Mouse (Mus musculus) erythroblast, embryonic 14.5 days (primary cell): Measurements from ENCODE around the gene Ccdc40. TPM values are rescaled to one million over a fixed set of nuclear protein-coding genes. Genes with fewer than 3 reads are reported as not detected.

ENCODE experiments used
- H3K27me3 ChIP-seq: 2 replicates; pipeline ENCODE4 v1.6.1; 2012; ENCODE audit warnings: inconsistent platforms; ENCODE audit not compliant: control insufficient read depth
- H3K36me3 ChIP-seq: 2 replicates; pipeline ENCODE4 v1.6.1; 2012; ENCODE audit warnings: mild to moderate bottlenecking, inconsistent platforms; ENCODE audit not compliant: control insufficient read depth
- H3K4me1 ChIP-seq: 2 replicates; pipeline ENCODE4 v1.6.1; 2012; ENCODE audit warnings: inconsistent platforms; ENCODE audit not compliant: control insufficient read depth
- H3K4me3 ChIP-seq: replicated peaks from 2 replicates; pipeline ENCODE3; 2012; ENCODE audit warnings: moderate library complexity, mild to moderate bottlenecking, inconsistent platforms
- H3K9me3 ChIP-seq: 2 replicates; pipeline ENCODE4 v1.6.1; 2012; ENCODE audit warnings: low read length, inconsistent platforms, mixed read lengths; ENCODE audit not compliant: control insufficient read depth
- GATA1 ChIP-seq: IDR thresholded peaks from 2 replicates; pipeline ENCODE4 v1.6.1; 2012; ENCODE audit warnings: low read length, inconsistent platforms, mixed read lengths
- TAL1 ChIP-seq: IDR thresholded peaks from 3 replicates; pipeline ENCODE4 v1.6.1; 2012; ENCODE audit warnings: low read length, inconsistent platforms, mixed read lengths
- polyA plus RNA-seq: library from polyadenylated mRNA; stranded (reverse); fragments of >175 nt; gene quantifications from 2 replicates; pipeline ENCODE4 v1.2.3, GENCODE M21; 2012

Gene Ccdc40
- polyA plus RNA-seq, 1 experiment: 0.07 TPM

GRCm38 (mm10) chr11:119205738-119206137, 22.6 kb upstream of the Ccdc40 start:
- Histone ChIP-seq H3K36me3 (no peaks in the 10 kb centered on the region; the same call in 1 of the 2 replicates), H3K4me3 (no peak overlapping the region), H3K4me1 (peaks cover 3% of the 10 kb centered on the region; the same call in 1 of the 2 replicates), H3K9me3 (no peaks in the 10 kb centered on the region), H3K27me3 (no peaks in the 10 kb centered on the region)
- TF ChIP-seq TAL1 (no peak), GATA1 (no peak)

- H3K27me3 ChIP-seq: no peaks in the 10 kb centered on the region
- no peaks in the 10 kb centered on the region; the same call in 1 of the 2 replicates for H3K36me3 ChIP-seq
- peaks cover 3% of the 10 kb centered on the region; the same call in 1 of the 2 replicates for H3K4me1 ChIP-seq
- no peaks in the 10 kb centered on the region for H3K9me3 ChIP-seq
- H3K4me3 ChIP-seq: no peak overlapping the region
- no peak for TF ChIP-seq TAL1
- no peak for TF ChIP-seq GATA1
These were observed 21.8 kb upstream of the Ccdc40 start for GRCm38 (mm10) chr11:119206562-119206961.

DNA sequence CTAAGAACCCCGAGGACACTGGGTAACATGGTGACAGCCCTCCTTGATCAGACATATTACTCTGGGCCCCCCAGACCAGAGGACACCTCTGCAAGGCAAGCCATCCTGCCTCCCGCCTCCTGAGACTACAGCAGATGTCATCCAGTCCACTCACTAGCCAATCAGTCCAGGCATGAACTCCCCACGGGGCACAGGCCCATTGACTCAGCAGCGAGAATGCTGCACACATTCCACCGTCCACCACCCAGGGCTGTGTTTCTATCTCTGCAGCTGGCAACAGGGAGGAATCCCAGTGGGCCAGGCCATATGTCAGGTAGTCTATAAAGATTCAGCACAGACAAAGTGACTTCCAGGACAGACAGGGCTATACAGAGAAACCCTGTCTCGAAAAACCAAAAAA, 20.4 kb upstream of the Ccdc40 start:
- H3K36me3 ChIP-seq: no peaks in the 10 kb centered on the region; the same call in 1 of the 2 replicates
- peaks cover 3% of the 10 kb centered on the region; the same call in 1 of the 2 replicates for H3K4me1 ChIP-seq
- no peaks in the 10 kb centered on the region for H3K9me3 ChIP-seq
- no peaks in the 10 kb centered on the region for H3K27me3 ChIP-seq
- TF ChIP-seq GATA1 (no peak), TAL1 (no peak)
- no peak overlapping the region for H3K4me3 ChIP-seq

- Histone ChIP-seq H3K4me1 (no peaks in the 10 kb centered on the region), H3K9me3 (no peaks in the 10 kb centered on the region), H3K27me3 (no peaks in the 10 kb centered on the region), H3K4me3 (no peak overlapping the region), H3K36me3 (no peaks in the 10 kb centered on the region; the same call in 1 of the 2 replicates)
- TF ChIP-seq TAL1 (no peak), GATA1 (no peak)
These were observed 19.5 kb upstream of the Ccdc40 start for GRCm38 (mm10) chr11:119208870-119209370.

DNA sequence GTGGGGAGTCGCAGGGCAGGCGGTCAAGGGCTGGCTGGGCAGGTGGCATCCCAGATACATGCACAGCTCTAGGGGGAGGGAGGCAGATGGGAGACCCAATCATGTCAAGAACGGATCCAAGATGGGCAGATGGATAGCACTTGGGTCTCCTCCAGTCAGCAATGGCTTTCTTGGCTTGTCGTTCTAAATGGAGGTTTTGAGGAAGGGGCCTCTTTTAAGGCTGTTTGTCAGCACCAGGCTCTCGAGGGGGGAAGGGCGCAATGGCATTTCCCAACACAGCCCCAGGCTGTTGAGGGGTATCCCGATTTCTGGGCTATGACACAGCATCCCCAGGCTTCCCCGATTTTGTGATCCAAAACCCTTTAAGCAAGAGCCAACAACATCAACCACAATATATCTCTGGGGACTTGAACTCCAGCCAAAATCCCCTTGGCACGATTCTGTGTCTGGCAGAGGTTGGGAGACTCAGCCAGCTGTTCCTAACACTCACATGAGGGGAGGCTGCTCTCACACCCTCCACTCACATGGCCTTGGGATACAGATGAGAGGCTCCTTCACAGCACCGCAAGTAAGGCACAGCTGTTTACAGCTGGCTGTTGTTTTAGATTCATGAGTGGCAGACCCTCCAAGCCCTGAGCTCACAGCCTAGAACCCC, 18.9 kb upstream of the Ccdc40 start:
- no peaks in the 10 kb centered on the region for H3K27me3 ChIP-seq
- no peaks in the 10 kb centered on the region; the same call in 1 of the 2 replicates for H3K36me3 ChIP-seq
- H3K4me1 ChIP-seq: no peaks in the 10 kb centered on the region
- no peak for TF ChIP-seq GATA1
- no peak for TF ChIP-seq TAL1
- H3K9me3 ChIP-seq: no peaks in the 10 kb centered on the region
- no peak overlapping the region for H3K4me3 ChIP-seq

GRCm38 (mm10) chr11:119210321-119211100, 17.9 kb upstream of the Ccdc40 start:
- Histone ChIP-seq H3K27me3 (no peaks in the 10 kb centered on the region), H3K4me1 (peaks cover 7% of the 10 kb centered on the region), H3K9me3 (no peaks in the 10 kb centered on the region), H3K36me3 (no peaks in the 10 kb centered on the region; the same call in 1 of the 2 replicates), H3K4me3 (no peak overlapping the region)
- TF ChIP-seq GATA1 (no peak), TAL1 (no peak)

- H3K36me3 ChIP-seq: no peaks in the 10 kb centered on the region; the same call in 1 of the 2 replicates
- H3K4me1 ChIP-seq: peaks cover 13% of the 10 kb centered on the region
- TF ChIP-seq GATA1 (no peak), TAL1 (no peak)
- no peaks in the 10 kb centered on the region for H3K9me3 ChIP-seq
- no peaks in the 10 kb centered on the region for H3K27me3 ChIP-seq
- H3K4me3 ChIP-seq: no peak overlapping the region
These were observed 16.6 kb upstream of the Ccdc40 start for GRCm38 (mm10) chr11:119211604-119212309.

DNA sequence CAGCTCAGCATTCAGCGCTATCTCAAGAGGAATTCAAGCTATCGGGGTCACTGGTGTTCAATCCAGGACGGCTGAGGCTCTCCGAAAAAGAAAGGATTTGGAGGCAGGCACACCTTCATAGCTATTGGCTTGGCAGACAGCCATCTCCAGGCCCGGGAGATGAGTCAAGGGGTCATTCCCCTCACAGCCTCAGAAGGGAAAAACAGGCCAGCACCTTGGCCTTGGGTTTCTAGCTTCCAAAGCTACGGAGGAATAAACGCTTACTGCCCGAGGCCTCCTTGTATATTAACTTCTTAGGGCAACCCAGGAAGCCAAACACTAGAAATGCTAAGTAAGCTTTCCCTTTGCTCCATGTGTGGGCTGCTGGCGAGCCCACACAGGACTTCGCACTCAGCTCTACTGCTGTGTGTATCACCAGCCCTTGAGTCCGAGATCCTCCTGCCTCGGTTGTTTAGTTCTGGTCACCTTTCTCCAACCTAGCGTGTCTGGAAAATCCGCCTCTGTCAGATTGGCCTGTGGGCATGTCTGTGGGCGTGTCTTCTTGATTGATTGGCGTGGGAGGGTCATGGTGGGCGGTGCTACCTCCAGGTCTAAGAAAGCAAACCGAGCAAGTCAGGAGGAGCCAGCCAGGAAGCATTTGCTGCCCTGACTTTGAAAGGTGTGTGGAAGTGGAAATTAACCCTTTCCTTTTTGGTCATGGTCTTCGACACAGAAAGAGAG, 15.0 kb upstream of the Ccdc40 start:
- Histone ChIP-seq H3K4me3 (no peak overlapping the region), H3K27me3 (no peaks in the 10 kb centered on the region), H3K4me1 (peaks cover 13% of the 10 kb centered on the region), H3K9me3 (no peaks in the 10 kb centered on the region), H3K36me3 (no peaks in the 10 kb centered on the region; the same call in 1 of the 2 replicates)
- TF ChIP-seq GATA1 (no peak), TAL1 (no peak)
